Mouse (Mus musculus) thymus, postnatal 0 days (tissue): ENCODE data around the gene Hspa13. TPM values are rescaled to one million over a fixed set of nuclear protein-coding genes. Genes with fewer than 3 reads are reported as not detected.

Source experiments
- DNase-seq: peaks from one replicate; pipeline ENCODE4 v3.0.0-alpha.2; 2015; ENCODE audit warnings: low spot score
- microRNA-seq: library from miRNA; unstranded; fragments of <30 nt; microRNA quantifications from one replicate; pipeline ENCODE4, GENCODE M21; 2016; ENCODE audit warnings: borderline number of aligned reads
- polyA plus RNA-seq: library from polyadenylated mRNA; unstranded; fragments of >200 nt; fragmentation: Nextera tagmentation; extraction: Ambion mirVana; gene quantifications from 2 replicates; pipeline ENCODE4 v1.2.1, GENCODE M21; 2015

Gene Hspa13
- 11.0 and 11.9 TPM in 2 replicates for polyA plus RNA-seq

DNA sequence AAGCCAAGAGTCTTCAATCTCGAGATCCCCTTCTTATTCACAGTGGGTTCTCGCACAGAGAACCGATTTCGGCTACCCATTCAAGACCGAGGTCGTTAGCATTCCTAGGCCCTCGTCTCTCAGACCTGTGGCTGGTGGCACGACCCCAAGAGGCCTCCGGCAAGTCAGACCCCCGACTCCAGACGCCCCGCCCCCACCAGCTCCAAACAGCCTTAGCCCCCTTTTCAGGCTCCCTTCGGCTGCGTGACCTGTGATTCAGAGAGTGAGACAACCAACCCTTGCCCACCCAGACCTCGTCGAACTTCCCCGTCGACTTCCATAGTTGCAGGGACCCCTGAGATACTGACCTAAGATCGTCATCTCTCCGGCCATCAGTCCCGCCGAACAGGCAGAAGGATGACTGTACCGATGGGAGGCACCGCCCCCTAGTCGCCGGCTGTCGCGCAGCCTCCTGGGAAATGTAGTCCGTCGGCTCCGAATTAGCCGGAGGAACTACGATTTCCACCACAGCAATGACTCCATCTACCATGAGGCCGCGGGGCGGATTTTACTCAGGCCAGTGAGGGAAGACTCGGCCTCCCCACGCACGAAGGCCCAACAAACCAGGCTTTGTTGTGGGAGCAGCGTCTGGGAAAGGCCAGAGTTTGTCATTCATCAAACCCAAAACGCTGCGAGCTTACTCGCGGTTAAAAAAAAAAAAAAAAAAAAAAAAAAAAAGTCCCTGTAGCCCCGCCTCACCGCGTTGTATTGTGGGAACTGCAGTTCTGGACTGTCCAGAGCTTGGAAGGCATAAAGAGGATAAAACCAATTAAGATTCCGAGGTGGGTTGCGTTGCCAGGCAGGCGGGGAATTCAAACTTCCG lies at the start of gene Hspa13:
Hspa13 (minus strand) TSS at position 717 of the 862 bp plus-strand sequence.
- DNase-seq, result peak; percentile 93

DNA sequence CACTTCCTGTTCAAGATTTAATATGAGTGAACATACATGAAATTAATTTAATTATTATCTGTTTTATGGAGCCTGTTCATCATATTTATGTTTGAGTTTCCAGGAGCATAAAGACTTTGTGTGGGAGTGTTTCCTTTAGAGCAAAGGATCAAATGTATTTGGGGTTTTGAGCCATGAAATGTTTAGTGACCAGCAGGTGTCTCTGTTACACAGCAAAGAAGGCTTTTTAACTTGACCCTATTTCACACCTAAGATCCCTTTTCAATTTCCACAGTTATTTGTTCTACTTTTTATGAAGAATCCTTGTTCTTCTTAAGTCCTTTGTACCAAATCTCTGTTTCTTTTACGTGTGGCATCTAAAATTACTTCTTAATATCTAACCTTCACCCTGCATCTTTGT lies 12.4 kb upstream of the Hspa13 start:
- DNase-seq, result peak; percentile 54

DNA sequence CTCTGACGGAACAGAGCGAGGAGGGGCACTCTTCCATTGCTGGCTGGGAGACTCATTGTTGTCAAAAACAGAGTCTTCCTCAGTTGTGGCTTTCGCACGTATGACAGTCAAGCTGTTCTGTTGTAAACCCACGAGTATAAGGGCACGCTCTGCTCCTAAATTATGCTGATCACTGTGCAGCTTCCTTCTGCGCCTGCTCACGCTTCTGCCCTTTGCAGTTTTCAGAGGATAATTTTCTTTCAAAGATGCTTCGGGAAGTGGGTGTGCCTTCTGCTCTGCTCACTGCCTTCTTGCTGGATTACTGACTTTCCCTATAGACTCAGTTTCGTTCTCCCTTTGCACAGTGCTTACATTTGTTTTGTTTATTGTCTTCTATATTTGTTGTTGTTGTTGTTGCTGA lies 6.3 kb upstream of the Hspa13 start:
- DNase-seq, result no peak

DNA sequence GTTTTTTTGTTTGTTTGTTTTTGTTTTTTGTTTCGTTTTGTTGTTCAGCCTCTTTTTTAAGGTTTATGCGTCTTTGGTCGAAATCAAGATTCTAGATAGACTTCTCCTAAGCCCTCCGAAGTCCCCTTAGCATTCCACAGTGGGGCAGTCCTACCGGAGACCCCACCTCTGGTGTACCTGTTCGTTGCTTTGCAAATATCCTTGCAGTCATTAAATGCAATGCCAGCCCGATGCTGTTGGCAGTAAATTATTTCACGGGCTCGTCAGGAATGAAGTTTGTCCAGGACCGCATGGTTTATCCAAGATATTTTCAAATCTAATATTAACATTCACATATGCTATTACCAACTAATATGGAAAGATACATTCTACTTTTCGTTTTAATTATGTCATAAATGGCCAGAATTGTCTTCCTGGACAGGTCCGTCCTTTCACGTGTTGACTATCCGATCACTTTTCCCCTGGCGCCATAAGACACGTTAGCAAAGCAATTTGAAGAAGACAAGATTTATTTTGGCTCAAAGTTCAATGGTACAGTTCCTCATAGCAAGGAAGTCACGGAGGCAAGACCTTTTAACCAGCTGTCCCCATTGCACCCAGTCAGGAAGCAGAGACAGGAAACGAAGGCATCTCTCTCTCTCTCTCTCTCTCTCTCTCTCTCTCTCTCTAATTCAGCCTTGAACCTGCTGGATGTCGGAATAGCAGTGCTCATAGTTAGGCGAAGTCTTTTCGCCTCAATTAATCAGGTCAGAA lies 522 bp upstream of the Hspa13 start:
- DNase-seq, result peak; percentile 42

DNA sequence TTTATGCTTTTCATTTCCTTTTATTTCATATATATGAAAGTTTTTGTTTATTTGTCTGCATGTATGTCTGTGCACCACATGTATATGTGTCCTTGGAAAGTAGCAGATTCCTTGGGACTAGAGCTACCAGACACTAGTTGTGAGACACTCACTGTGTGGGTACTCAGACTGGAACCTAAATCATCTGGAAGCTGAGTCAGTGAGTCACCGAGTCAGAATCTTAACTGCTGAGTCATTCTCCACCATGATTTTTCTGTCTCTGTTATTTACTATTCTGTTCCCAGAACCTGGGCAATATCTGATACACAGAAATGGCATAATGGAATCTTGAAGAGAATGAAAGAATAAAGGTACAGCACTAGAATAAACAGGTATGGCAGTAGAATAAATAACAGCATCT lies 14.0 kb downstream of the Hspa13 start:
- no peak for DNase-seq

DNA sequence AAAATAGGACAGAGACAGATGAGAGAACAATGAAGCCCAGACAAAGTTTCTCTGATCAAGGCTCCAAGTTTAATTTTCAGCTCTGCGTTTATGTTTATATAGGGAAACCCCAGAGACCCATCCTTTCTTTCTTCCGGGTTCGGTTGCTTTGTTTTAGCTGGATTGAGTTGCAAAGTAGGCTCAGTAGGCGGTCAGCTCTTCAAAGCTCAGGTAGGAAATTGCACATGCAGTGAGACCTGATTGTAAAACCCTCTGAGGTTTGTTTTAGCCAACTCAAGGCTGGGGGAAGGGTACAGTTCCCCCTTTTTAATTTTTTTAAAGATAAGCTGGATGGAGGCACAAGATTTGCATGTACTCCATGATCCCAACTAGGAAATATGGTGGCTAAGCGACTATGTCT lies 16.8 kb downstream of the Hspa13 start:
- DNase-seq, result no peak

DNA sequence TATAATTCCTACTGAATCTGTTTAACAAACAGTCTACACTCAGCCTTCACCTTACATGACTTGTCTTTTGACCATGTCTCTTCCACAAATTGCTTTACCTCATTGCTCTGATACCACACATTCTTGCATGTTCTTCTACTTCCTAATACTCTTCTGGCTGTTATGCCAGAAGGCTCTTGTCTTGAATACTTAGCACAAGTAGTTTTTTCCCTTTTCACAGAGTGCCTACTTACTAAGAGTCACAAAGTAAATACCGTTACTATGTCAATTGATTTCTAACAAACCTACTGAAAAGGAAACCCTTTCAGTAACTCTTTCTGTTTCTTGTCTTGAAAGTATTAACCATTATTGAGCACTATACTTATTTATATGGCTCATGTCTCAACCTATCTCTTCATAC lies 18.0 kb downstream of the Hspa13 start:
- DNase-seq, result no peak

DNA sequence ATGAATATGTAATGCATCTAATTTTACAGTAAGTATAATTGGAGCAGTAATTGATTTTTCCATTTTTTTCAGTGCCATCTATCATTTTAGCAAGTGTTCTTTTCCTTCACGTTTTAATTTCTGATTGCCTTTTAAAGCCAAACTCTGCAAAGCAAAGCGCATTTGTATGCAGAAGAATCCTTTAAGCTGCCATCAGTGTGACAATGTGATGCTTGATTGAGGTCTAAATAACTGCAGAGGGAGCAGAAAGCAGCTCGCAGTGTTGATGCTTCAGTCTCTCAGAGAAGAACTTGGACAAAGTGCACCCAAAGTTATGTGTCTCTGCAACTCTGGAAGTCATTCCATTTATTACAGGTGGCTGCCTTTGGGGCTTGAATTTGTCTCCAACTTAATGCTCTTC lies 22.9 kb downstream of the Hspa13 start:
- DNase-seq, result no peak

DNA sequence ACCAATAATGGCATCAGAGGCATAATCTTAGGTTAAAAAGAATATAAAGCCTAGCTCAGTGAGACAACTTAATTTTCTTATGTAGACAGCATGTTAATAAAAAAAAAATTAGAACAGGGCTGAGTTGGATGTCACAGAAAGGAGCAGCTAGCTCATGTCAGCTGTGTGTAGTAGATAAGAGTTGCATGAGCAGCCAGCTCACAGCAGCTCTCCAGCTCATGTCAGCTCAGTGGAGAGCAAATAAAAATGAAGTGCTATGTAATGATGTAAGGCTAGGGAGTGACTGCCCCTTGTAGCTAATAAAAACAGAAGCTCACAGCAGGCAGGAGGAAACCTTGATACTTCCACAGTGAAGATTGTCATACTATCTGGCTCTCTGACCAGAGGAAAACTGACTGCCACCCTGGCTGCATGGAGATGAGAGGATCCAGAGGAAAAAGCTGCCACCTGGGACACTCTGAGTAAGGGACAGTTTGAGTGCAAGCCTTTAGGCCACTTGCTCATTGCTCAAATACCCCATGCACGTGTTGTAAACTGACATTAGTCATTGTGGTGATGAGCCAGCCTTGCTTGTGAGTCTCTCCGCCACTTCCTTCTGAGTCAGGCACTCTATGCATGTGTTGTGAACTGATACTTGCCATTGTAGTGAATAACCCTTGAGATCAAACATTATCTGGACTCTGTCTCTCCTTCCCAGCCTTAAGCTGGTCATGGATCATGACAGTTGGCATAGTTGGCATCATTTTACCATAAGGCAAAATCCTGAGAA lies 49.3 kb downstream of the Hspa13 start:
- DNase-seq, result no peak

DNA sequence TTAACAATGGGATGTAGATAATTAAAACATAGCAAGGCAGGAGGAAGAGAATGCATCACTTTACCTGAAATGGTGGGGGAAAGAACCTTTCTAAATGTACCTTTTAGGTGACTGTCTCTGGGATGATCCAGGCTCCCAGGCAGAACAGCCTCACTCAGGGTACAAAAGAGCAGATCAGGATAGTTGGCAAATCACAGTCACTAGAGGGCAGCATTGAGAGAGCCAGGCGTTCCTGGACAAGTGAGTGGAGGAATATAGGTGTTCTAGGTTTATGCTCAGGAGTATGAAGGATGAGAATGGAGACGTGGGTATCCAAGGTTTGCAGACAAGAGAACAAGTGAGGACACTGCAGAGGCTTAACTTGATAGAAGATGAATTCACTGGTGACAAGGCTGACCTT lies 70.7 kb downstream of the Hspa13 start:
- DNase-seq, result peak; percentile 50

Small RNA genes within 50 kb of the gene (microRNA-seq; reads per million reads assigned to microRNA genes)
- not detected for gene Gm22923

Other genes with a start within 250 kb of the Hspa13 start
- gene Lipi, start 181.0 kb downstream of the Hspa13 start, polyA plus RNA-seq, result not detected in 2 replicates
- 0.15 and 0.25 TPM in 2 replicates for gene Rbm11, start 174.3 kb downstream of the Hspa13 start, polyA plus RNA-seq